Mouse (Mus musculus) kidney, adult 2 months (tissue): ENCODE measurements around the gene Npas1.

Source experiments
- CTCF ChIP-seq: fragments of 200-500 bp; conservative IDR thresholded peaks from 2 replicates; pipeline ENCODE4 v1.5.1; 2011; ENCODE audit warnings: low read depth, mild to moderate bottlenecking, control low read depth, low read length, moderate library complexity, mixed read lengths; ENCODE audit not compliant: insufficient read depth, insufficient read length
- POLR2A ChIP-seq: fragments of 200-500 bp; IDR thresholded peaks from one replicate; pipeline ENCODE4 v1.6.1; 2011; ENCODE audit warnings: low read depth, low read length, control low read depth

GRCm38 (mm10) chr7:16422222-16422856 is 55.2 kb downstream of the Npas1 start:
- TF ChIP-seq CTCF, result no peak
- no peak for TF ChIP-seq POLR2A
